Mouse (Mus musculus): Measurements from ENCODE around the gene Cxxc4. TPM values are rescaled to one million over a fixed set of nuclear protein-coding genes. Genes with fewer than 3 reads are reported as not detected.
A peak's percentile ranks its signal among the peaks of the same experiment; 100 is the strongest.

The Cxxc4 gene
- polyA plus RNA-seq, 1 experiment from 2014 or later = 3.9 TPM

MicroRNA genes within 50 kb of the gene (microRNA counts, 519-probe panel; counts per million panel counts)
- 209 counts per million, percentile 61 among the panel's probes with 10 or more counts for microRNA mmu-miR-1895

Small RNA genes lying within 50 kb of the gene (microRNA-seq; reads per million reads assigned to microRNA genes)
- not detected for gene Mir1895

All from heart, embryonic 13.5 days (tissue).